Mouse (Mus musculus) thymus, adult 18-20 months (tissue): Measurements from ENCODE around the gene Pcx.
"Not testable (repeated sequence)": the region's sequence is repeated elsewhere in the genome, so short reads cannot be mapped to it uniquely, and the experiment has no call there.

Experiments used
- DNase-seq, 2 experiments: peaks; one replicate each; pipeline ENCODE4 v3.0.0; 2022; ENCODE audit warnings: mixed read lengths in 2 of 2

Pcx gene

GRCm38 (mm10) chr19:4555086-4555485 is 44.8 kb downstream of the Pcx start:
- DNase-seq, result no peak

GRCm38 (mm10) chr19:4556787-4557186 is 46.5 kb downstream of the Pcx start:
- DNase-seq, result no peak

DNA sequence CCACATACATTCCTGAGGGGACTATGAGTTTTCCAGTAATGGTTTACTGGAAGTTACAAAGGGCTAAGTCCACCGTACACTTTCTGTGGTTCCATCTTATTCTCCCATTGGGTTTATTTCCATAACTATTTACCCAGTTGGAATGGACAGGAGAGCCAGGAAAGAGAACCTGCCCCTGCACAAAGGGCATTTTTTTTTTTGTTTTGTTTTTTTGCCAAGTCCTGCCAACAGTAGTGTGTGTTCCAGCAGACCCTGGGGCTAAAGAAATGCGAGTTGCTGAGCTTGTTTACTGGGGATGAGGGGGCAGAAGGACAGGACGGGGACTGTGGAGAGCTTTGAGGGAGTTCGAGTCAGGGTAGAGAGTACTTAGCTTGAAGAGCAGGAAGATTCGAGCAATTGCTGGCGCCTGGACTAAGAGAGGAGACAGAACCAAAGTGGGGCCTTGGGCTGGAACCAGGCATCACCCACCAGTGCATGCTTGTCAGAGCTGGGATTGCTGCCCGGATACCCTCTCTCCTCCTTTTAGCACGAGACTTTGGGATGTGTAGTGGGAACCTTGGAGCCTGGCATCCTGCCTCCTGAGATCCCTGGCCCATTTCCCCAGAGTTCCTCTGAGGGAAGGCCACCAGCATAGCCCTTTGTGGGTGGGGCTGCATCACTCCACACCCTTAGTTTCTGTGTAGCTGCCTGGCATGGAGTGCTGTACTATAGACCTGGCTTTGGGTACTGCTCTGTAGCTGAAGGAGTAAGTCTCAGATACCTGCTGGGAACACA is 47.7 kb downstream of the Pcx start:
- DNase-seq, result no peak

DNA sequence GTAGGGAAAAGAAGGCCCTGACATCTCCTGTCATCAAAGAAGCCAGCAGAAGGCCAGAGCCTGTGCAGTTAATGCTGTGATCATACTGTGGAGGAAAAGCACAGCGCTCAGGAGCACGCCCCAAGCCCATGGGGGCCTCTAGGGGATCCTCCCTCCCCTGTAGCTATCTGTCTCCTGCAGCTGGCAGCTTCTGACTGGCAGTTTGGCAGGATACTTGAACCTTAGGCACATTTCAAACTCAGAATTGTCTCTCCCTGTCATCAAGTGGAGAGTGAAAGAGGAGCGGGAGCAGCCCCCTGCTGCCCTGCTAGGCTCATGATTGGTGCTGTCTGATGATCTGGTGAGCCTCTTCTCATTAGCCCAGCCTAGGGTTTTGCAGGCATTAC is 48.3 kb downstream of the Pcx start:
- no peak for DNase-seq

- no peak for DNase-seq
Observed at GRCm38 (mm10) chr19:4559011-4559410, 48.7 kb downstream of the Pcx start.

DNA sequence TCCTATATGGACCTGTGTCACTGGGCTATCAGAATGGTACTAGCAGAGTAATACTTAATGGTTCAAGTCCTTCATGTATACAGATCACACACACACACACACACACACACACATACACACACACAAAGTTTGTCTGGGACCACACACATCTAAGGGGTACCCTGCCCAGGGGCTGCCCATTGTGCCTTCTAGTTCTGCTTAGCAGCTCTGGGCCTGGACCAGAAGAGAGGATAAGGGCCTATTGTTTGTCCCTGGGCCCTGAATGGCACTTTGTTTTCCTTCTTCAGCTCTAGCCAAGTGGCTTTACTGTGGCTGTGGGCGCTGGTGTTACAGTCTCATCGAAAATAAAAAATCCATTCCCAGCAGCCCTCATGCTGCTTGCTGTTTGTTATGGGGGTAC is 49.3 kb downstream of the Pcx start:
- DNase-seq, result no peak

DNA sequence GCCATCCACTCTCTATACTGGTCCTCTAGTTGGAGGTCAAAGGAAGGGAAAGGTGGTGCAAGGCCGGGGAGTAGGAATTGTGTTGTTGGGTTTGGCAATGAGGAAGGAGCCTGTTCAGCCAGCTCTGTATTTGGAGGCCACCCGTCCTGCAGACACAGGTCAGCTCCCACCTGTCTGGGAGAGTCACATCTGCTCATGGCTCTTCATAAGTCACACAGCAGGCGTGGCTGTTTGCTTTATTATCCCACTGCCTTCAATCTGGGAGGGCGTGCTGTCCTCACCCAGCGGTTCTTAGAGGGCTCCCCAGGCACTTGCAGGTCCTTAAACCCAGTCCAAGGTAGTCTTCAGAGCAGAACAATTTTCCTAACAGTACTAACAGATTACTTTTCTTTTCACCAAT is 49.9 kb downstream of the Pcx start:
- no peak for DNase-seq

DNA sequence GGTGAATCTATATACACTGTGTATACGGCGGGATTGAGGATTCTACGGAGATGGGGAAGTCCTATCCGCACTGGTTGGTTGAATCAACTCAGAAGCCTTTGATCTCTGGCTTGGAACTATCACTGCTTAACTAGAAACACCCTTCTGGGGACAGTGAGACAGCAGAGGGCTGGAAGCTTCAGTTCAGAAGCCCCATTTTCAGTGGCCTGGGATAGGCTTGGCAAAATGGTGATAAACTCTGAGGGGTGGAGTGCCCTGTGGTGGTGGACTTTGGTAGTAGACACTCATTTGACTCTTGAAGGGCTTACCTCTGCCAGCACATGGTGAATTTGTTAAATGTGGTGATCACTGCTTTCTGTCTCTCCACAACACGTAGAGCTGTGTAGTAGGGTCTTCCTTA is 55.4 kb downstream of the Pcx start:
- no peak for DNase-seq

- DNase-seq, result no peak
Observed at GRCm38 (mm10) chr19:4566880-4567279, 56.6 kb downstream of the Pcx start.

DNA sequence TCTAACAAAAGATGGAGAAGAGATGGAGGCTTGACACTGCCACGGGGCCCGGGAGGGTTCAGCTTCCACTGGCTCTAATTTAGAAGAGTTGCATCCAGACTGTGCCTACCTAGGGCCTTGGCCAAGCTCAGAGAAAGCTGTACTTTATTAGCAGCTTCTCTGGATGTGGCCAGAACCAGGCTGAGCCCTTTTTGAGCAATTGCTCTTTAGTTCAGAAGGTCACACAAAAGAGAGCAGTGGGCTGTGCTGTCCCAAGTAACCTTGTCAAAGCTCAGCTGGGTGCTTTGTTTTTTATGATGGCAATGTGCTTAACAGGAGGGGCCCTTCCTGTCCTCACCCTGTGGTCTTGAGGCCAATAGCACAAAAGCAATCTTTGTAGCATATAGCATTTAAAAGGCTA is 57.4 kb downstream of the Pcx start:
- no peak for DNase-seq

DNA sequence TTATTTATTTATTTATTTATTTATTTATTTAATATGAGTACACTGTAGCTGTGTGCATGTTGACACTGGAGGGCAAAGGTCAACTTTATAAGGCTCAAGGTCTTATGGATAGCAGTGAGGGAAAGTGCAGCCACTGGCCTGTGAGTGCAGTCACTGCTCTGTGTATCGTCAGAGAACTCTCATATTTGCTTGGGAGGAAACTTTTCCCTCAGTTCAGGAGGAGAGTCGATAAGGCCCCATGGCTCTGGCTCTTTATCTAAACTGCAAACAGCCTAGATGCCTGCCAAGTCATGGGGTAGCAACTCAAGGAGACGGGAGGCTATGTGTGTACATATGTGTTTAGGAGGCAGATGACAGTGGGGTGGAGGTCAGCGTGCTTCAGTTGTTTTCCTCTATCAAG is 58.6 kb downstream of the Pcx start:
- no peak for DNase-seq

DNA sequence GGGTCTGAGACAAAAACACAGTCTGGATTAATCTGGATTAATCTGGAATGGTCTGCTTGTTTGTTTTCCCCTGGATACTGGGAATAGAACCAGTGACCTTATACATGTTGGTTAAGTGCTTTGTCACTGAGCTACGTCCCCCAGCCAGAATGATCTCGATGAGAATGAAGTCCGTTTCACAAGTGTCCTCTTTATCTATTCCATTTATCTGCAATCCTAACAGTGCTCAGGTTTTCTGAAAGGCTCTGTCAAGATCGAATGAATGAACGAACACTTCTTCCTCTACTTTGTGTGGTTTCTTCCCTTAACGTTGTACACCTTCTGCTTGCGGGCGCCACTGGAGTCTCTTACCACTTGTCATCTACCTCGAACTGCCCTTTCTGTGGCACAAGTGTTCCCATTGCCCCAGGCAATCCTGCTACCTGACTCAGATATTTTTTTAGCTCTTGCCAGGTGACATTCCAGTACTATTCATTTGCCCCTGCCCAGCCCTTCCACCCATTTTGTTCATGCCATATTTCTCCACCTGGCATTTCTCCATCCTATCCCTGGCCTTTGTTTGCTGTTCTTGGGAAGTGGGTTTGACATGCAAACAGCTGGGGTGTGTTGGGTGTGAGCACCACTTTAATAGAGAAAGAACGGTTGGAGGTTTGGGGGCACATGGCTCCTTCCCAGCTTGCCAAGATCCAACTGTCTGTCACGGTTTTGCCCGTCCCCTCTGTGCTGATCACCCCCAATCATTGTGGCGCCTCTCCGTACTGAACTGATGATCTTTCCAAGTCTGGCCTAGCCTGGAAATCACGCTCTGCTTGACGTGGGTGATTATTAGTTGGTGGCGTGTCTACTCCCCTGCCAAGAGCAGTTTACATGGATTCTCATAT is 59.3 kb downstream of the Pcx start:
- no peak for DNase-seq

DNA sequence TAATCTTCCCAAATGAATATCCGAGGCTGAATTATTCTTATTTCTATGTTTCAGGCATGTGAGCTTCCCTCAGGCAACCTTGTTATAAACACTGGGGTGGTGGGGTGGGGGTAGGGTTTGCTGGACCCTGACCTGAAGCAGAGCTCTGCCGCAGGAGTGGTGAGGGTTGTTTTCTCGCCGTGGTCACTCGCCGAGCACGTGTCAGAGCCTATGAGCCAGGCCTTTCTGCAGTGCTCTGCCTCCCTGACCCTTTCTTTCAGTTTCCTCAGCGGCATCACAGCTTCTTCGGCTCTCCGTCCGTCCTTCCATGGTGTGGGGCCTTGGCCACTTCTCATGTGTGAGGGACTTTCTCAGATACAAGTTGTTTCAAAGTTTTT is 60.0 kb downstream of the Pcx start:
- DNase-seq, result no peak

DNA sequence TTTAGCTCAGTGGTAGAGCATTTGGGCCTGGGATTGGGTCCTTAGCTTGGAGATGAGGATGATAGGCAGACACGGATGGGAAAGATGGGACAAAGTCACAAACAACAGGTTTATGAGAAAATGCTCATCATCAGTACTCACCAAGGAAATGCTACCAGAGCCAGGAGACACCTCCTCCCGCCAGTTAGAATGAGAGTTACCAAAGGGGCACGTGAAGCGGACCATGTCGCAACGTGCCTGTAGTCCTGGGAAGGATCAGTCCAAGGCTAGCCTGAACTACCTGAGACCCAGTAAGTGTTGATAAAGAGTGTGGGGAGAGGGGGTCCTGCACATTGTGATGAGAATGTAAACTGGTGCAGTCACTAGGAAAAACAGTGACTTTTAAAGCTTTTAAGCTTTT is 60.5 kb downstream of the Pcx start:
- DNase-seq, result no peak

- DNase-seq, result no peak
Observed at GRCm38 (mm10) chr19:4571658-4572057, 61.4 kb downstream of the Pcx start.

DNA sequence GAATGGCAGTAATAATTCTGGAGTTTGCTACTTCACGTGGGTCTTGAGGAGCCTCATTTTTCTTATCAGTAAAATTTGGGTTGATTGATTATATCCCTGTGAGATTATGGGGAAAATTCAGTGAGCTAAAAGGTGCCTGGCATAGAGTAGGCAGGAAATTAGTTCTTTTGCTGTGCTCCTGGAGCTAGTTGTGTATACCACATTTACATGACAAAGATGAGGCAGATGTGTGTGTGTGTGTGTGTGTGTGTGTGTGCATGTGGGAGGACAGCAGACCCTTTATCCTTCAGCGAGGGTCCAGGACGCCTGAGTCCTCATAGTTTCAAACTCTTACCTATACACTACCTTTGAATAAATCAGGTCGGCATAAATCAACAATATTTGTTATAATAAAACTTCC is 61.8 kb downstream of the Pcx start:
- no peak for DNase-seq

DNA sequence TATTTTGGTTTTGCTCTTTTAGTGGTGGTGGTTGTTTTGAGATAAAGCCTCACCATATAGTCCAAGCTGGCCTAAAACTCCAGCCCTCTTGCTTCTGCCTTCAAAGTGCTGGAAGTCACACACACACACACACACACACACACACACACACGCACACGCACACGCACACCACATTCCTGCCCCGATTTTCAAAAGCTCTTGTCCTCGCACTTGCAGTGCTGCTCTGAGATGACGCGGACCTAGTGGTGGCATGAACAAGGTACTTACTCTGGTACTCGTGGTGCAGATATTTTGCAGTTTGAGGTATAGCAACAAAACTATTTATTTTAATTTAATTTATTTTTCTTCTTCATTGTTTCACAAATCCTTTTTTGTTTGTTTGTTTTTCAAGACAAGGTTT is 62.2 kb downstream of the Pcx start:
- DNase-seq, result no peak

DNA sequence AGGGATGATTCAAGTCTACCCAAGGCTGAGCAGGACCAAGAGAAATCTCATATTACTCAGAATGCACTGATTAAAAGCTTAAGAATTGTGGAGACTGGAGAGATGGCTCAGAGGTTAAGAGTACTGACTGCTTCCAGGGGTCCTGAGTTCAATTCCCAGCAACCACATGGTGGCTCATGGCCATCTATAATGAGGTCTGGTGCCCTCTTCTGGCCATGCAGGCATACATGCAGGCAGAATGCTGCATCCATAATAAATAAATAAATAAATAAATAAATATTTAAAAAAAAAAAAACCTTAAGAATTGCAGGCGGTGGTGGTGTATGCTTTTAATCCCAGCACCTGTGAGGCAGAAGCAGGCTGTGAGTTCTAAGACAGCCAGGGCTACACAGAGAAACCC is 63.0 kb downstream of the Pcx start:
- DNase-seq, result no peak

DNA sequence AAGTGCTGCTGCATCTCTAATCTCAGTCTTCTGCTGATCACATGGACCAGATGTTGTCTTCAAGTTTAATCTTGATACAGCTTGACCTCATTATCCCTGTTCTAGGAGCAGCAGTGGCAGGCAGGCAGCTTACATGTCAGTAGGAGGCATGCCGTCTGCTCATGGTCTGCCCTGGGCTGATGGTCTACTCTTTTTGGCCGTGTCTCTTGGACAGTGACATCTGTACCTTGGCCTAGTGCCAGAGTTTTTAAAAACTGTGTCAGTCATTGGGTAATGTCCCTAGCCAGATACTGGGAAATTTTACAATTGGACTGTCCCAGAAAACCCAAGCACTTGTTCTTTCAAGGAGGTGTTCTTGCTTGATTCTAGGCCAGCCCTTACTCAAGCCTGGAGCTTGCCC is 68.5 kb downstream of the Pcx start:
- no peak for DNase-seq

DNA sequence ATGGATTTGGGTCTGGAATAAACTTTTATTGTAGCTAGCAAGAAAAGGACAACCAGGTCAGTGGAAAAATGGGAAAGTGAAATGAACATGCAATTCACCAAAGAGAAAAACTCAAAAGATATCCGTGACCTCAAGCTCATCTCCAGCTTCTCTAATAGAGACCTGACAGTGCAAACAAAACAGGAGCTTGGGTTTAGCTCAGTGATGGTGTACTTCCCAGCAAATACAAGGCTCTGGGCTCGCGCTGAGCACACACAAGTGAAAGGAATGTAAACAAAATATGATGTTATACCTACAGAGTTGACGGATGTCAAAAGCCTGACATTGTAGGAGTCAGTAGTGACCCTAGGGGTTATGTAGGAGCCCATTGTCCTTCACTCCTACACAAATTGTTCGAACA is 69.0 kb downstream of the Pcx start:
- no peak for DNase-seq

DNA sequence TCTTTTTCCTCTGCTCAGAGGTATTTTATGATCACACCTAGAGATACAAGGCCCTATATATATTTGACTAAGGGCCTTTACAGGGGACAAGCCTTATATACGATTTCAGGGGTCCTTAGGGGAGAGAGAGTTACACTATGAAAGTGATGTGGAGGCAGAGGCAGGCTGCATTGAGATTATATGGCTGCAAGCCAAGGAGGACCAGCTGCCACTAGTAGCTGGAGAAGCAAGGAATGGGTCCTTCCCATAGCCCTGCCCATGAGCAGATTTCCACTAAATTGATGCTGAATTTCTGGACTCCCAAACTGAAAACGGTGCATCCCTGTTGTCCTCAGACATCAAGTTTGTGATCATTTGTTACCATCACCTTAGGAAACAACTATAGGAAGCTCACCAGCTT is 73.6 kb downstream of the Pcx start:
- no peak for DNase-seq

GRCm38 (mm10) chr19:4586783-4587182 is 76.5 kb downstream of the Pcx start:
- DNase-seq, result not testable (repeated sequence)

GRCm38 (mm10) chr19:4587426-4587825 is 77.2 kb downstream of the Pcx start:
- no peak for DNase-seq

DNA sequence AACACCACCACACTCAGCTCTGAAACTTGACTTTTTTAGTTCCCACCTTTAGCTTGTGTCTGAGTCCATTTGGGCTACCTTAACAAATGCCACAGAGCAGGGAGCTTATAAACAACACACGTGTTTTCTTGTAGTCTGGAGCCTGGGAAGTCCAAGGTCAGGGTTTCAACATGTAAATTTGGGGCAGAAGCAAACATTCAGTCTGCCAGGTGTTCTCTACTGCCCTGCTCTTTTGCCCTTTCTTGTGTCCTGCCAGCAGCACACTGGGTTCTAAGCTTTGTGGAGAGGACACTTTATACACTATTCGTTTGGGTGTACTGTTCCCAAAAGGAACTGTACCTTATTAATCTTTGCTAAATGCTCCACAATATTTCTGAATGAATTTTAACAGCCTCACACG is 78.2 kb downstream of the Pcx start:
- no peak for DNase-seq

- no peak for DNase-seq
Observed at GRCm38 (mm10) chr19:4589081-4589480, 78.8 kb downstream of the Pcx start.
